Mouse (Mus musculus) activated CD4-positive, CD25-positive, alpha-beta regulatory T cell, adult 4 months (primary cell): ENCODE measurements around the gene Olfr547. TPM values are rescaled to one million over a fixed set of nuclear protein-coding genes. Genes with fewer than 3 reads are reported as not detected.

Source experiments
- ATAC-seq: one replicate; pipeline ENCODE4 v1.8.0; 2017
- polyA plus RNA-seq, 2 experiments: library from polyadenylated mRNA; unstranded; fragments of 100-300 nt; shearing (Covaris generic); gene quantifications; one replicate each; pipeline ENCODE4 v1.2.1; 2017

The Olfr547 gene
- polyA plus RNA-seq, 2 experiments from 2014 or later = not detected

GRCm38 (mm10) chr7:102571142-102571541, 36.6 kb downstream of the Olfr547 start, which contains the start of gene Olfr550:
Gene Olfr550 (plus strand): TSS chr7:102571442.
- ATAC-seq = no peak

- ATAC-seq = no peak
Measured at GRCm38 (mm10) chr7:102573174-102573830, 38.8 kb downstream of the Olfr547 start.

GRCm38 (mm10) chr7:102575998-102576397, 41.4 kb downstream of the Olfr547 start:
- ATAC-seq = no peak

Other genes starting within 250 kb of the Olfr547 start
- 10 to 100 TPM; 82.6 to 87.8 TPM for gene Rrm1, start 93.1 kb upstream of the Olfr547 start, polyA plus RNA-seq
- under 1 TPM in 1 of 2 experiments, not detected in 1; 0.29 TPM for gene Olfr543, start 53.1 kb upstream of the Olfr547 start, polyA plus RNA-seq
- gene Olfr544, start 46.4 kb upstream of the Olfr547 start, polyA plus RNA-seq = under 1 TPM in 1 of 2 experiments, not detected in 1; 0.17 TPM
- not detected for gene Olfr545, start 35.2 kb upstream of the Olfr547 start, polyA plus RNA-seq
- not detected for gene Olfr548-ps1, start 6.1 kb downstream of the Olfr547 start, polyA plus RNA-seq
- gene Olfr549, start 15.1 kb downstream of the Olfr547 start, polyA plus RNA-seq = not detected
- gene Trim21, start 30.7 kb downstream of the Olfr547 start, polyA plus RNA-seq = 10 to 100 TPM in 1 of 2 experiments, 1 to 10 TPM in 1; 9.7 to 10.3 TPM
- gene Olfr550, start 36.7 kb downstream of the Olfr547 start, polyA plus RNA-seq = under 1 TPM in 1 of 2 experiments, not detected in 1; 0.11 TPM
- under 1 TPM in 1 of 2 experiments, not detected in 1; 0.08 TPM for gene Olfr551, start 57.1 kb downstream of the Olfr547 start, polyA plus RNA-seq
- not detected for gene Olfr552, start 63.0 kb downstream of the Olfr547 start, polyA plus RNA-seq
- gene Olfr553, start 83.5 kb downstream of the Olfr547 start, polyA plus RNA-seq = not detected
- not detected for gene Olfr554, start 103.7 kb downstream of the Olfr547 start, polyA plus RNA-seq
- not detected for gene Olfr555, start 124.1 kb downstream of the Olfr547 start, polyA plus RNA-seq
- gene Olfr556, start 130.2 kb downstream of the Olfr547 start, polyA plus RNA-seq = under 1 TPM in 1 of 2 experiments, not detected in 1; 0.12 TPM
- 1 to 10 TPM; 9.2 to 9.3 TPM for gene Trim68, start 152.6 kb downstream of the Olfr547 start, polyA plus RNA-seq
- gene Olfr557, start 161.2 kb downstream of the Olfr547 start, polyA plus RNA-seq = not detected
- gene Olfr558, start 167.5 kb downstream of the Olfr547 start, polyA plus RNA-seq = not detected
- not detected for gene Olfr33, start 184.3 kb downstream of the Olfr547 start, polyA plus RNA-seq
- gene Olfr559, start 192.7 kb downstream of the Olfr547 start, polyA plus RNA-seq = not detected
- gene Olfr560, start 224.6 kb downstream of the Olfr547 start, polyA plus RNA-seq = not detected
- gene Olfr78, start 224.7 kb downstream of the Olfr547 start, polyA plus RNA-seq = not detected
- not detected for gene Olfr561, start 236.5 kb downstream of the Olfr547 start, polyA plus RNA-seq